In the genomic region with DNA sequence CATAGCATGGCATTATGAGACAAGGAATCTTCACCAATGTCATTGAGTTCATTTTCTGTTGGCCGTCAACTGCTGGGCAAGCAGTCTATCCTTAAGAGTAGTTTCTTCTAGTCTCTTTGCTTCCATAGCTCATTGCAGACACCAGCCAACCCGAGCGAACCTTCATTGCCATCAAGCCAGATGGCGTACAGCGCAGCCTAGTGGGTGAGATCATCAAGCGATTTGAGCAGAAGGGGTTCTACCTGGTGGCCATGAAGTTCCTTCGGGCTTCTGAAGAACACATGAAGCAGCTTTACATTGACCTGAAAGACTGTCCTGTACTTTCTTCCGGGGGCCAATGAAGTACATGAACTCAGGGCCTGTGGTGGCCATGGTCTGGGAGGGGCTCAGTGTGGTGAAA, we compare ENCODE assay signal across 24 mouse cellular contexts.
"Had no signal": no experiment of that assay in that cellular context is flagged by ENCODE, and none has a peak within 500 bp of the region (broad histone marks: within the 10 kb centered on the region; RNA-seq: fewer than 3 reads in every experiment).

No protein-coding gene starts in this region.

- H3K9me3 ChIP-seq: embryonic facial prominence, embryonic 10.5 days; embryonic facial prominence, embryonic 12.5 days; embryonic facial prominence, embryonic 13.5 days; embryonic facial prominence, embryonic 15.5 days; forebrain, embryonic 10.5 days; forebrain, embryonic 12.5 days; forebrain, embryonic 13.5 days; forebrain, embryonic 15.5 days had no signal

- H3K36me3 ChIP-seq: embryonic facial prominence, embryonic 10.5 days; embryonic facial prominence, embryonic 12.5 days; embryonic facial prominence, embryonic 13.5 days; embryonic facial prominence, embryonic 15.5 days; forebrain, embryonic 10.5 days; forebrain, embryonic 12.5 days; forebrain, embryonic 15.5 days had no signal

- H3K27me3 ChIP-seq: embryonic facial prominence, embryonic 12.5 days; embryonic facial prominence, embryonic 13.5 days; embryonic facial prominence, embryonic 15.5 days; forebrain, embryonic 12.5 days; forebrain, embryonic 13.5 days; forebrain, embryonic 15.5 days had no signal

- H3K4me2 ChIP-seq: embryonic facial prominence, embryonic 12.5 days; embryonic facial prominence, embryonic 13.5 days; embryonic facial prominence, embryonic 15.5 days; forebrain, embryonic 12.5 days; forebrain, embryonic 13.5 days; forebrain, embryonic 15.5 days had no signal

- H3K4me1 ChIP-seq: embryonic facial prominence, embryonic 10.5 days; embryonic facial prominence, embryonic 15.5 days; forebrain, embryonic 10.5 days; forebrain, embryonic 12.5 days; forebrain, embryonic 13.5 days; forebrain, embryonic 15.5 days had no signal

- H3K4me3 ChIP-seq: embryonic facial prominence, embryonic 10.5 days; embryonic facial prominence, embryonic 12.5 days; embryonic facial prominence, embryonic 13.5 days; embryonic facial prominence, embryonic 15.5 days; erythroblast, embryonic 14.5 days; forebrain, embryonic 10.5 days; forebrain, embryonic 12.5 days; forebrain, embryonic 13.5 days; forebrain, embryonic 15.5 days; gastrocnemius, adult 2 months; heart, adult 2 months had no signal

- H3K27ac ChIP-seq: embryonic facial prominence, embryonic 10.5 days; embryonic facial prominence, embryonic 12.5 days; embryonic facial prominence, embryonic 13.5 days; embryonic facial prominence, embryonic 15.5 days; forebrain, embryonic 10.5 days; forebrain, embryonic 12.5 days; forebrain, embryonic 13.5 days; forebrain, embryonic 15.5 days; gastrocnemius, adult 2 months; heart, adult 2 months had no signal

- DNase-seq: cerebellum, adult 9-11 months; cerebellum, postnatal 10 days; cerebellum, postnatal 14 days; cerebellum, postnatal 25 days; cerebellum, postnatal 36 days; embryo, embryonic 11 days; forebrain, postnatal 0 days; gastrocnemius, adult 2 months; gastrocnemius, postnatal 10 days; gastrocnemius, postnatal 14 days; gastrocnemius, postnatal 25 days; gastrocnemius, postnatal 36 days; heart, adult 11 months; heart, adult 18-20 months; heart, adult 2 months had no signal

- H3K9ac ChIP-seq: embryonic facial prominence, embryonic 12.5 days; embryonic facial prominence, embryonic 13.5 days; embryonic facial prominence, embryonic 15.5 days; forebrain, embryonic 12.5 days; forebrain, embryonic 13.5 days; forebrain, embryonic 15.5 days; forebrain, postnatal 0 days had no signal
